Mouse (Mus musculus) B cell, adult 62 days (primary cell): ENCODE data around the gene Ncdn. TPM values are rescaled to one million over a fixed set of nuclear protein-coding genes. Genes with fewer than 3 reads are reported as not detected.

ENCODE experiments used
- total RNA-seq: library from RNA; stranded (reverse); gene quantifications from 4 replicates; pipeline ENCODE4 v1.2.4, GENCODE M21; 2023

Ncdn gene
- total RNA-seq: 28.2 to 34.3 TPM (median 30.2 TPM) in 4 replicates

DNA sequence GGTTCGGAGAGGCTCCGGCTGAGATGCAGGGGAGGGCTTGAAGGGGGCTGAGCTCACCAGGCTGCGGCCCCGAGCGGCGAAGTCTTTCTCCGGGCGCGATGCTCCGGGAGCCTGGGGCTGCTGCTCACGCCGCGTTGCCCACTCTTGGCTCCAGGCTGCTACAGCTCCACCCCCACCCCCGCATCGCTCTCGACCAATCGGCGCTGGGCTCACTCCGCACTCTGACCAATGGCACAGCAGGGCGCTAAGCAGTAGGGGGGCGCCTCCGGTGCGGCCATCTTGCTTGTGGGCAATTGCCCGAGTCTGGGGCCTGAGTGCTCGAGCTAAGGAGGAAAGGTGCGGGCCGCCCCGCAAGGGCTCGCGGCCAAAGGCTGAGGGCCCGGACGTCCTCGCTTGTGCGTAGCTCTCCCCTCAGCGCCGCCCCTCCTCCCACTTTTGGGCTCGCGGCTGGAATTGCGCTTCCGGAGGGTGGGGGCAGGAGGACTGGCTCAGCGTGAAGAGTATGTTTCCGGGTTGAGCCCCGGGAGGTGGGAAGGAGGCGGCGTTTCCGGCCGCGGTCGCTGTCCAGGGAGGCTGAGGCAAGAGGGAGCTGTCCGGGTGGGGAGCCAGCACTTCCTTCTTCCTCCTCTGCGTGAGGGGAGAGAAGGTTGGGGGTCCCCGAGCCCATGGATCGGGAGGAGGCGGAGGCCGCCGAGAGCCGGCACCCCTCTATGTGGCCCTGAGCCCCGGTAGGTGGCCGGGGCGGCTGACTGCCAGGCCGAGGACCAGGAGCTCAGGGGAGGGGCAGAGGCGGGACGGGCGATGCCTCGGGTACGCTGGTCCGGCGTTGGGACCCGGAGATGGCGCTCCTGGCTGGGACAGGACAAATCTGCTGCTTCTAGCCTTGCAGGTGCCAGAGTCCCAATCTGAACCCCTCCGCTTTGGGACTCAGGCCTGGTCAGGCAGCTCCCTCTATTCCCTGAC is at the start of gene Ncdn, which contains the start of gene AU040320:
Gene Ncdn (minus strand): TSS at position 171 of the 963 bp plus-strand sequence.
Gene AU040320 (plus strand): TSS at position 277 of the 963 bp plus-strand sequence.

DNA sequence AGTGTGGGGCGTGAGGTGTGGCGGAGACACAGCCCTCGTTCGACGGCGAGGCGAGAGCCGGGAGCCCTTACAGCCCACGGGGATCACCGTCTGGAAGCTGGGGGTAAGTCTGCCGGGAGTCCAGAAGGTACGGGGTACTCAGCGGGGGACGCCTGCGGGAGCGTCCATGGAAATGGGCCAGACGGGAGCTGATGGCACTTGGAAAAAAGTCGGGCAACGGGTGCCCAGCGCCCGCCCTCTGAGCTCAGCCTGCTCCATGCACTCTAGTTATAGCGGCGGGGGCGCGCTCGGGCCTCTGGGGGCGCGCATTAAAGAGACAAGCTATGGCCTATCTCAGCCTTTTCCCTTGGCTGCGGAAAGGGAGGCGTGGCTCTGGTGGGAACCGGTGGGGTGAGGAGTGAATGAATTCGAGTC is 17.2 kb downstream of the Ncdn start, which contains the start of gene Tfap2e:
Gene Tfap2e (minus strand): TSS at position 240 of the 414 bp plus-strand sequence.

Other genes with a start within 250 kb of the Ncdn start
- gene Ago4, start 220.0 kb downstream of the Ncdn start, total RNA-seq: 9.9 to 11.2 TPM (median 10.3 TPM) in 4 replicates
- 10.1 to 12.9 TPM (median 12.4 TPM) in 4 replicates for gene Clspn, start 196.5 kb downstream of the Ncdn start, total RNA-seq
- 0.79 to 1.3 TPM (median 1.2 TPM) in 4 replicates for gene 5730409E04Rik, start 143.6 kb downstream of the Ncdn start, total RNA-seq
- gene Psmb2, start 75.8 kb downstream of the Ncdn start, total RNA-seq: 86.5 to 98.6 TPM (median 93.9 TPM) in 4 replicates
- 0.45 TPM in 1 of 4 replicates, not detected in the others for gene Tfap2e, start 17.2 kb downstream of the Ncdn start, total RNA-seq
- 48.7 to 57.2 TPM (median 52.9 TPM) in 4 replicates for gene AU040320, start 106 bp upstream of the Ncdn start, total RNA-seq
- 49.7 to 61.0 TPM (median 52.7 TPM) in 4 replicates for gene Zmym4, start 214.7 kb upstream of the Ncdn start, total RNA-seq